Mouse (Mus musculus) limb, embryonic 14.5 days (tissue): ENCODE measurements at regions not wholly inside any gene's neighbourhood (a gene's known extent, or its start where the extent isn't known, plus 50 kb on each side); places are given as distances from the start of the nearest gene placed in this dataset.

Source experiments
- ATAC-seq: fragments of 200-750 bp; cut with Nextera tagmentation; 2 replicates; pipeline ENCODE4 v1.8.0; 2017; ENCODE audit warnings: low read depth, moderate number of reproducible peaks, moderate TSS enrichment; ENCODE audit not compliant: low FRiP score
- DNase-seq: peaks from one replicate; pipeline ENCODE4 v3.0.0-alpha.2; 2015; ENCODE audit warnings: low spot score
- H3K27ac ChIP-seq: fragments of 300-500 bp; sonication (generic); replicated peaks from 2 replicates; pipeline ENCODE4 v1.5.1; 2014; ENCODE audit warnings: low read depth, mild to moderate bottlenecking, low read length, moderate library complexity, mixed read lengths
- H3K27me3 ChIP-seq: fragments of 300-500 bp; sonication (generic); 2 replicates; pipeline ENCODE4 v1.6.1; 2014; ENCODE audit warnings: low read length, mixed read lengths; ENCODE audit not compliant: control insufficient read depth, insufficient read depth
- H3K36me3 ChIP-seq: fragments of 300-500 bp; sonication (generic); 2 replicates; pipeline ENCODE4 v1.6.1; 2014; ENCODE audit warnings: mild to moderate bottlenecking, low read length, moderate library complexity, mixed read lengths; ENCODE audit not compliant: control insufficient read depth, insufficient read depth
- H3K4me1 ChIP-seq: fragments of 300-500 bp; sonication (generic); 2 replicates; pipeline ENCODE4 v1.6.1; 2014; ENCODE audit warnings: antibody characterized with exemption, low read length, mixed read lengths; ENCODE audit not compliant: control insufficient read depth, insufficient read depth
- H3K4me2 ChIP-seq: fragments of 300-500 bp; sonication (generic); replicated peaks from 2 replicates; pipeline ENCODE4 v1.6.1; 2014; ENCODE audit warnings: low read depth, mild to moderate bottlenecking, low read length, moderate library complexity; ENCODE audit not compliant: severe bottlenecking
- H3K4me3 ChIP-seq: fragments of 300-500 bp; sonication (generic); replicated peaks from 2 replicates; pipeline ENCODE4 v1.5.1; 2014; ENCODE audit warnings: low read length
- H3K9ac ChIP-seq: fragments of 300-500 bp; sonication (generic); 2 replicates; pipeline ENCODE4 v1.6.1; 2014; ENCODE audit warnings: mild to moderate bottlenecking, low read depth, low read length, moderate library complexity; ENCODE audit not compliant: severe bottlenecking
- H3K9me3 ChIP-seq: fragments of 300-500 bp; sonication (generic); 2 replicates; pipeline ENCODE4 v1.6.1; 2016; ENCODE audit warnings: low read length; ENCODE audit not compliant: control insufficient read depth
- POLR2A ChIP-seq: fragments of 200-500 bp; IDR thresholded peaks from 2 replicates; pipeline ENCODE4 v1.8.0; 2012; ENCODE audit warnings: inconsistent platforms, mild to moderate bottlenecking, moderate library complexity, borderline replicate concordance; ENCODE audit not compliant: insufficient read depth, insufficient read length; ENCODE audit errors: extremely low read depth
- WGBS: fragments of 180-500 bp; shearing (Covaris S2); extraction: QIAGEN DNeasy Blood & Tissue Kit; methylation state at CpG from one replicate; pipeline ENCODE4 v1.1.7; 2014; 5-methylcytosine and 5-hydroxymethylcytosine counted together

DNA sequence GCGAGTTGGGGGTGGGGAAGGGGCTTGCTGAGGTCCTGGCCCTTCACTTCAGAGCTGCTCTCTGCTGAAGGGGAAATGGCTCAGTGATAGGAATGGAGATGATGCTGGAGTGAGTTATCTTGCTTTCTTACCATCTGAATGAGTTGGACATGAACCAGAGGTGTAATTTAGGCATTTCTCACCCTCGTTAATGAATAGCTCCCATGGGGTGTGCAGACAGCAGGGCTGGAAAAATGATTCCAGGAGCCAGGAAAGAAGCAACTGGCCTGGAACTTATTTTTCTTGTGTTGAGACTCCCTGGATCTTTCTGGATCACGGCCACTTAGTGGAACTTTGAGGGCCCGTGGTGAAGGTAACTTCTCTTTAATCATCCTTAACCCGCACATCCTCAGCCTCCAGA is 246.6 kb upstream of the Gm4791 start:
- no peaks in the 10 kb centered on the region for H3K9me3 ChIP-seq
- no peak overlapping the region for H3K9ac ChIP-seq
- no peaks in the 10 kb centered on the region for H3K36me3 ChIP-seq
- ATAC-seq, result no peak
- H3K4me3 ChIP-seq, result no peak overlapping the region
- H3K27ac ChIP-seq, result no peak overlapping the region
- no peak for TF ChIP-seq POLR2A
- no peak for DNase-seq
- H3K4me2 ChIP-seq, result no peak overlapping the region
- H3K27me3 ChIP-seq, result no peaks in the 10 kb centered on the region
- WGBS, result 55% methylated on average over 5 of the region's 5 CpGs
- no peaks in the 10 kb centered on the region for H3K4me1 ChIP-seq

GRCm38 (mm10) chr9:46749441-46749840 is 249.1 kb upstream of the Gm4791 start:
- 73% methylated on average over 6 of the region's 6 CpGs for WGBS
- ATAC-seq (no peak), DNase-seq (no peak)
- H3K4me1 ChIP-seq, result no peaks in the 10 kb centered on the region
- no peak overlapping the region for H3K27ac ChIP-seq
- H3K27me3 ChIP-seq, result no peaks in the 10 kb centered on the region
- TF ChIP-seq POLR2A, result no peak
- no peaks in the 10 kb centered on the region for H3K36me3 ChIP-seq
- no peak overlapping the region for H3K4me2 ChIP-seq
- no peak overlapping the region for H3K4me3 ChIP-seq
- H3K9me3 ChIP-seq, result no peaks in the 10 kb centered on the region
- H3K9ac ChIP-seq, result no peak overlapping the region

GRCm38 (mm10) chr9:46746266-46746665 is 252.3 kb upstream of the Gm4791 start:
- WGBS, result 77% methylated on average over 3 of the region's 3 CpGs
- Histone ChIP-seq H3K4me2 (no peak overlapping the region), H3K4me1 (no peaks in the 10 kb centered on the region), H3K9ac (no peak overlapping the region), H3K36me3 (no peaks in the 10 kb centered on the region), H3K27ac (no peak overlapping the region), H3K27me3 (no peaks in the 10 kb centered on the region), H3K9me3 (no peaks in the 10 kb centered on the region), H3K4me3 (no peak overlapping the region)
- TF ChIP-seq POLR2A, result no peak
- ATAC-seq, result no peak
- DNase-seq, result no peak

DNA sequence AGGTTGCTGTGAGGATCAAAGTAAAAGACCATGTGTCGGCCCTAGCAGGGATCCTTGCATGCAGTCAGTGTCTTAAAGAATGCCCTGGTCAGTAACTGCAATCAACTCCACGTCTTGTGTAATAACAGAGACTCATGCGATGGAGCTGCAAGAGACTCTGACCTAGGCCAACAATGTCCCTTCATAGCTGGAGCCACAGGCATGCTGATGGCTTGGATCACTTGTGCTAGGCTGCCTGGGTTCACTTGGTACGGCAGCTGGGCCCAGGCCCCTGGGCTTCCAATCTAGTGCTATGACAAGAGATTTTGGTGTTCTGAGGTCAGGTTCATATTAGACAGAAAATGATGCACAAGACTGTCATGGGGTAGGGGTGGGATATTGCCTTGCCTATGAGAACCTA is 258.0 kb upstream of the Gm4791 start:
- Histone ChIP-seq H3K9me3 (no peaks in the 10 kb centered on the region), H3K4me2 (no peak overlapping the region), H3K36me3 (no peaks in the 10 kb centered on the region), H3K27ac (no peak overlapping the region), H3K27me3 (peaks cover 3% of the 10 kb centered on the region; the same call in 1 of the 2 replicates), H3K4me1 (no peaks in the 10 kb centered on the region), H3K4me3 (no peak overlapping the region), H3K9ac (no peak overlapping the region)
- no peak for DNase-seq
- ATAC-seq, result no peak
- 81% methylated on average over 4 of the region's 4 CpGs for WGBS
- no peak for TF ChIP-seq POLR2A

DNA sequence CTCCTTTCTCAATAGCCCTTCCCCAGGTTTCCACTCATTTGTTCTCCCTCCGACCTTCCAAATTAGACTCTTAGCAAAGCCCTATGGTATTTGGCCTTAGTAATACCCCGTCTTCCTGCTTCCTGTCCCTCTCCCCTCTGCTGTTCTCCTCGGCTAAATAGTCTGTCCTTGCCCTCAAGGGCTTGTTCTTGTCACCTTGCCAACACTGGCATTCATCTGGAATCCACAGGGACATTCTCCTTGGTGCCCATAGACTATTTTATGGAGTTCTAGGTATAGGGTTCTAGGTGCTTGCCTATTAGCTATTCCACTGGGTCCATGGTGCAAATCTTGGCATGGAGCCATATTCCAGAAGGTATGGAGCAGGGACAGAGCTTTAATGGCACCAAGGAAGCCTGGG is 259.2 kb upstream of the Gm4791 start:
- Histone ChIP-seq H3K36me3 (no peaks in the 10 kb centered on the region), H3K27me3 (peaks cover 3% of the 10 kb centered on the region; the same call in 1 of the 2 replicates), H3K4me3 (no peak overlapping the region), H3K9ac (no peak overlapping the region), H3K4me1 (no peaks in the 10 kb centered on the region), H3K9me3 (no peaks in the 10 kb centered on the region), H3K27ac (no peak overlapping the region), H3K4me2 (no peak overlapping the region)
- TF ChIP-seq POLR2A, result no peak
- no peak for DNase-seq
- no peak for ATAC-seq
- WGBS, result 66% methylated on average over 3 of the region's 3 CpGs

GRCm38 (mm10) chr9:46738634-46739033 is 259.9 kb upstream of the Gm4791 start:
- no peak for ATAC-seq
- WGBS, result 49% methylated on average over 3 of the region's 3 CpGs
- Histone ChIP-seq H3K4me2 (no peak overlapping the region), H3K9ac (no peak overlapping the region), H3K9me3 (no peaks in the 10 kb centered on the region), H3K27me3 (peaks cover 3% of the 10 kb centered on the region; the same call in 1 of the 2 replicates), H3K4me3 (no peak overlapping the region), H3K4me1 (no peaks in the 10 kb centered on the region), H3K27ac (no peak overlapping the region), H3K36me3 (no peaks in the 10 kb centered on the region)
- no peak for DNase-seq
- no peak for TF ChIP-seq POLR2A
